Mouse (Mus musculus) 3134 (cell line): ENCODE measurements around the gene Eva1c.

Experiments used
- DNase-seq: peaks from one replicate; pipeline ENCODE4 v3.0.0-alpha.2; 2011; ENCODE audit warnings: low spot score; ENCODE audit not compliant: insufficient read length; ENCODE audit errors: extremely low read depth

Gene Eva1c

GRCm38 (mm10) chr16:90826457-90826856, at the start of gene Eva1c:
Gene Eva1c (plus strand): TSS chr16:90826719.
- no peak for DNase-seq

- DNase-seq, result no peak
Observed at GRCm38 (mm10) chr16:90779783-90780182, 46.7 kb upstream of the Eva1c start.

GRCm38 (mm10) chr16:90783302-90783701, 43.2 kb upstream of the Eva1c start:
- no peak for DNase-seq

- DNase-seq, result no peak
Observed at GRCm38 (mm10) chr16:90785257-90785656, 41.3 kb upstream of the Eva1c start.

GRCm38 (mm10) chr16:90788580-90788979, 37.9 kb upstream of the Eva1c start:
- DNase-seq, result no peak

- DNase-seq, result no peak
Observed at GRCm38 (mm10) chr16:90790946-90791345, 35.6 kb upstream of the Eva1c start.

- DNase-seq, result no peak
Observed at GRCm38 (mm10) chr16:90792066-90792465, 34.5 kb upstream of the Eva1c start.

DNA sequence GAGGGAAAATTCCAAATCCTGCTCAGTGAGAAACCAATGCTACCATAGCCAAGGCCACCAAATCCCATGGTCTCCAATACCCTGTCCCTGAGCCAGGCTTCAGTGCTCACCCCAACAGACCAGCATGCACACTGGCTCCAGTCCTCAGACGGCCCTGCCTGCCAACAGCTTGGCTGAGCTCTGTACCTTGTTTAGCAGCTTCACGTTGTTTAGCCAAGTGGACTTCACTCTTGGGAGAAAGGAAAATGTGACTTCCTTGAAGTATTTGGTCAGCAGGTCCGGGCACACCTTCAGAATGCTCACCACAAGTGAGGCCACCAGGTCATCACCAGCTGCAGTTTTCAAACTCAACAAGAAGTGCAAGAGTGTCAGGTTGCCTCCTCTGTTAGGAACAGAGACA, 34.0 kb upstream of the Eva1c start:
- no peak for DNase-seq

DNA sequence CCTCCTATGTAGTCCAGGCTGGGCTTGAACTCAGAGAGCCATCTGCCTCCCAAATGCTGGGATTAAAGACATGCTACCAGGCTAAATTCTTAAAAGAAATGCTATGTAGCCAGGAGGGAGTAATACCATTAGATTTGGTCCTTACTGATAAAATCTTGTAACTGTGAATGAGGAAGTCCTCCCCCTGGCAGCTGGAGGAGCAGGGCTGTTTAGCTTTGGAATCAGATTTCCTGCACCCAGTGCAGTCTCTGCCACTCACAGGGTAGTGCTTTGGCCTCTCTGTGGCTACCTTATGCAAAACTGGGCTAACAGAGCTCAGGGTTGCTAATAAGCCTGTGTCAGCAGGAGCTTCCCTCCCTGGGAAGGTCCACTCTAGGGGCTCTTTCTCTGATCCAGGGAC, 31.8 kb upstream of the Eva1c start:
- DNase-seq, result no peak

DNA sequence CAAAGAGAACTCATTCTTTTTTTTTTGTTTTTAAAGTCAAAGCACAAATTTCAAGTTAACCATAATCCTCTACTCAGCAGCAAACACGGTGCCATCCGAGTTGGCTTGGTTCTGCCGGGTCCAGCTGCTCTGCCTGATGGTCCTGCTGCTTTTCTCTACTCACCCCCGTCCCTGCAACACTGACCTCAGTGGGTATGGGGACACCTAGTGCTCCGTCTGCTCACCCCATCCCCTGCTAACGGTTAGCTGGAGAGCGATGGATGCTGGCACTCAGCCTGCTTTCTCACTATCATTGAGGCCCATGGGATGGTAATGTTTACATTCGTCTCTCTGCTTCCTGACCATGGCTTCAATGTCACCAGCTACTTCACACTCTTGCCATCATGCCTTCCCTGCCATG, 28.1 kb upstream of the Eva1c start:
- no peak for DNase-seq

DNA sequence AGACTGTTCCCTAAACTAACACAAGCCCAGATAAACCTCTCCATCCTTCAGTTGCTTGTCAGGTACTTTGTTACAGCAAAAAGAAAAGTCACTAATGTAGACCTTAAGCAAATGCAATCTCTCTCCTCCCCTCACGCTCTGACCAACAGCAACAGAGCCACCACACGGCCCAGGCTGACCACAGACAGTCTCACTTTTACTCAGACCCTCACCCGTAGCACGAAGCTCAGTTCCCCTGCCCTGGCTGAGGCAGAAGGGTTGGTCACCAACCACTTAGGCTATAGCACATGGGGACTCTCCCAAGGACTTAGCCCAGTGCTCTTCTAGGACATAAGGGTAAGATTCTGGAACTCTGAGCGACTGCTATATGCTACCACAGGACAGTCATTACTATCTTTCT, 27.7 kb upstream of the Eva1c start:
- DNase-seq, result no peak

GRCm38 (mm10) chr16:90799840-90800239, 26.7 kb upstream of the Eva1c start:
- DNase-seq, result no peak

- no peak for DNase-seq
Observed at GRCm38 (mm10) chr16:90801251-90801650, 25.3 kb upstream of the Eva1c start.

- no peak for DNase-seq
Observed at GRCm38 (mm10) chr16:90801928-90802327, 24.6 kb upstream of the Eva1c start.

- DNase-seq, result no peak
Observed at GRCm38 (mm10) chr16:90804466-90804865, 22.1 kb upstream of the Eva1c start.

- DNase-seq, result peak; percentile 95
Observed at GRCm38 (mm10) chr16:90809975-90810715, 16.4 kb upstream of the Eva1c start, which contains the start of gene Urb1. Gene Urb1 (minus strand): TSS chr16:90810413.

DNA sequence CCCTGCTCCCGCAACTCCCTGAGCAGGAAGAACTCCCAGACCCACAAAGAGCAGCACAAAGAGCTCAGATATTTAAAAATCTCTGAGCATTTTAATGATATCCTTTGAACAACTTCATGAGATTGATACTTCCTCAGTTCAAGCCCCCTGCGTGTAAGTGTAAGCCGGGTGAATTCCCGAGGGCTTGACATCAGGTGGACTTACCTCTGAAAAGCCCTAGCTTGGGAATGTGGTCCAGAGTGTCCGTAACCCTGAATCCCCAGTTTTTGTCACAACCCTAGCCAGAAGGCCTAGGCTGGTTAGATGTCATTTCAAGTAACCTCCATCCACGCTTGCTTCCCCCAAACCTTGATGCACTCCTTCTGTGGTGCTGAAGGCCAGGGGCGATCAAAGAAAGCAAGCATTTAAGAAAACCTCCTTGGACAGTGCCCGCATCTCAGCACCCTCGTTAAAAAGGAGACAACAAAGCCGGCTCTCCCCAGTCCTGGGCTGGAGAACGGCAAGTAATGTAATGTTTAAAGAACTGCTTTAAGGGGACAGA, 15.7 kb upstream of the Eva1c start:
- DNase-seq, result no peak

GRCm38 (mm10) chr16:90812086-90812485, 14.4 kb upstream of the Eva1c start:
- DNase-seq, result no peak

- DNase-seq, result no peak
Observed at GRCm38 (mm10) chr16:90820326-90820725, 6.2 kb upstream of the Eva1c start.

- no peak for DNase-seq
Observed at GRCm38 (mm10) chr16:90821046-90821697, 5.3 kb upstream of the Eva1c start.

DNA sequence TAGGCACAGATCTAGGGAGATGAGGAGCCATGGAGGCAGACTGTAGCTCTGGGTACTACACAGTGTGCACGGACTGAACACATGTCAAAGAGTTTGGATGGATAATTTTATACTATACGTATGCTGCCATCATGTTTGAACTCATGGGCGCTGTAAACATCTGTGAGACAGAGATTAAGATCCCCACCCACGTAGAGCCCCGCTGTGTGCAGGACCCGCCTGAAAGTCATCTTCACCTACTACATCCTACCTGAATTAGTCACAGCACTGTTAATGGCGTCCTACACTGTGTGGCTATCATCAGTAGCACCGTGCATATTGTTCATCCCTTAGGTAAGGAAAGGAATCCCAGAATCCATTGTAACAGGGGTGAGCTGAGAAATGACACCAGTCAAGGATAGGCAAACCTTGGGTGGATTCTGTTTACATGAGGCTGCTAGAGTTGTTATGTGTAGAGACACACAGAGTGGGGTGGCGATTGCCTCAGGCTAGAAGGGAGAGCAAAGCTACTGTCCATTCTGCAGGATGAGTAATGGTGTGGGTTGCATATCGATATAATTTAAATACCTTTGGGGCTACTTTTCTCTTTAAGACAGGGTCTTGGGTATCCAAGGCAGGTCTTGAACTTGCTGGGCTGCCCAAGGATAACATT, 4.1 kb upstream of the Eva1c start:
- no peak for DNase-seq

DNA sequence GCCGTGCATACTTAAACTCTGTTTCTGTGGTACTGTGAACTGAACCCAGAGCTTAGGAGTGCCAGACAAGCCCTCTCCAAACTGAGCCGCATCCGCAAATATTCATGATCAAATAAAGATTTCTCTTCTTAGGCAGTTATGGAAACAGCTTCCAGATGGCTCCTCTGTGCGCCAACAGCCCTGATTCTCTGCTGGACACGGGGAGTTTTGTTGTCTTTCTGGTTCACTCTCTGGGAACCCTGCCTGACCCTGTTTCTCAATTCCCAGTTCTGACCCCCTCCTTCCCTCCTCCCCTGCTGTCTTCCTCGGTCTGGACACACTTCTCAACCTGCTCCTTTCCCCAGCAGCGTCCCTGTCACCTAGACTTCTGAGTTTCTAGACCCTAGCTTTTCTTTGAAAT, 3.5 kb upstream of the Eva1c start:
- DNase-seq, result no peak
